Mouse (Mus musculus) layer of hippocampus, adult 11-12 months (tissue): ENCODE data around the gene Zfp27.
"Not testable (repeated sequence)": the region's sequence is repeated elsewhere in the genome, so short reads cannot be mapped to it uniquely, and the experiment has no call there.

Source experiments
- DNase-seq: peaks from one replicate; pipeline ENCODE4 v3.0.0; 2022; ENCODE audit warnings: low spot score

The Zfp27 gene

DNA sequence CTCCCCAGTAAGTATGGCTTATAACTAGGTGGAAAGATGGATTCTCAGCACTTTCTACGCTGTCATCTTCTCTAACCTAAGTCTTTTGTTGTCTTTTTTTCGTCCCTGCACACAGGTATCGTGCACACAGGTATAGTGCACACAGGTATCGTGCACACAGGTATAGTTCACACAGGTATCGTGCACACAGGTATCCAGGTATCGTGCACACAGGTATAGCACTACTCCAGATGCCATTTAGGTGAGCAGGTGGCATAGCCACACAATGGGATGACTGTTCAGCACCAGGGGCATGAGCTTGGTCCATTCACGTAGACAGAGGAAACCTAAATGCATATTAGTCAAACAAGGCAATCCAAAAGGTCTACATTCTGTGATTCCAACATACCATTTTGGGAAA, 15.9 kb downstream of the Zfp27 start:
- DNase-seq, result no peak

DNA sequence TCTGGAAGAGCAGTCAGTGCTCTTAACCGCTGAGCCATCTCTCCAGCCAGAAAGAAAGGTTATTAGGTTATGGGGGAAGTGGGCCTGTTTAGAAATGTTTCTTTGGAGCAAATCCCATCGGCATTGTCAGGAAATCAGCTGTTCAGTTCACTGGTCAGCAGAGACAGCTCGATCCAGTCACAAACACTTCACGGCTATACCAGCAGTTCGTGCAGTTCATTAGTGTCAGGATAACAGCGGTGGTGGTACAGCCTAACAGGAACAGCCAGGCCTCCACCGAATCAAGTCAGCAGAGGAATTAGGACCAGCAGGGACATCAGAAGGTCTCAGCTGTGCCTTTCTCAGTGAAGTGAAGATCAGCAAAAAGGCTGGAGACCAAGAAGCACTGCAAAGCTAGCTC, 25.5 kb downstream of the Zfp27 start:
- DNase-seq, result no peak

DNA sequence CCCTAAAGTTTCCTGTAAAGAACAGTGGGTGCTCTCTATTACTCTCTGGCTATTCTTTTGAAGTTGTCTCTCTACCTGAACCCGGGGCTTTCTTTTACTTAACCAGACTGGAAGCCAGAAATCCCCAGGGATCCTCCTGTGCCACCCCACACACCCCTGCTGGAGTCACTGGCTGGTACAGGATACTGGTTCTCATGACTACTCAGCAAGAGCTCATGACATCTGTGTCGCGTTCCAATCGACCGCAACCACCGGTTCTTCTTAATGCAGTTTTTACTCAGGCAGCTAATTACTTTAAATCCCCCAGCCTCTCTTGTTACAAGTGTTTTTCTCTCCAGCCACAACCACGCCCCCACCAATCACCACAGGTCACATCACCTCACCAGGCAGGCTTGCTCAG, 26.3 kb downstream of the Zfp27 start:
- no peak for DNase-seq

DNA sequence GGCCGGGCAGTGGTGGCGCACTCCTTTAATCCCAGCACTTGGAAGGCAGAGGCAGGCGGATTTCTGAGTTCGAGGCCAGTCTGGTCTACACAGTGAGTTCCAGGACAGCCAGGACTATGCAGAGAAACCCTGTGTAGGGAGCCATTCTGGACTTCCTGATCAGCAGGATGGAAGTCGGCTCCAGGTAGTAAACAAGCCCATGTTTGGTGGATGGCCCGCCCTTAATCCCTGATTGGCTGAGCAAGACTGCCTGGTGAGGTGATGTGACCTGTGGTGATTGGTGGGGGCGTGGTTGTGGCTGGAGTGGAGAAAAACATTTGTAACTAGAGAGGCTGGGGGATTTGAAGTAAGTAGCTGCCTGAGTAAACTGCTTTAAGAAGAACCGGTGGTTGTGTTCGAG, 28.8 kb downstream of the Zfp27 start:
- not testable (repeated sequence) for DNase-seq

DNA sequence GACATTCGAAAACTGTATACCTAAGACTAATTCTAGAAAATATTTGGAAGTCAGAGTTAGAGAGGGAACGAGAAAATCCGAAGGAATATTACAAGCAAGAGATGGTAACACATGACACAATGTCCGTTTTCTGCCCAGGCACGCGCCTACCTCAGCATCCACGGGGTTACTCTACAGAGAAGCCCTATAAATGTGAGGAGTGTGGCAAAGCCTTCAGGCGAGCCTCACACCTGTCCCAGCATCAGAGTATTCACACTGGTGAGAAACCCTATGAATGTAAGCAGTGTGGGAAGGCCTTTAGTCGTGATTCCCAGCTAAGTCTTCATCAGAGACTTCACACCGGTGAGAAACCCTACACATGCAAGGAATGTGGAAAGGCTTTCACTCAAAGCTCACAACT, 32.1 kb downstream of the Zfp27 start:
- DNase-seq, result no peak

DNA sequence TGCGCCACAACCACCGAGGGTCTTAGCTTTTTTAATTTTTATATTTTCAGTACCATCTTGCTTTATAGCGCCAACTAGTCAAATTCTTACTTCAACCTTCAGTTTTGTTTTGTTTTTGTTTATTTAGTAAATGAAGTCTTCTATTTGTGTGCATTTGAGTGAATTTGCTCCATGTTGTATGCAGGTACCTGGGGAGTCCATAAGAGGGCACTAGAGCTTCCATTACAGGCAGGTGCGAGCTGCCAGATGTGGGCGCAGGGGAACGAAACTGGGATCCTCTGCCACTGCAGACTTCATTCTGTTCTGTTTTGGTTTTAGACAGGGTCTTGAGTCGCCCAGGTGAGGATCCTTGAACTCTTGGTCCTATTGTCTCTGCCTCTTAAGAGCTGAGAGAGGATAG, 44.7 kb downstream of the Zfp27 start:
- no peak for DNase-seq

DNA sequence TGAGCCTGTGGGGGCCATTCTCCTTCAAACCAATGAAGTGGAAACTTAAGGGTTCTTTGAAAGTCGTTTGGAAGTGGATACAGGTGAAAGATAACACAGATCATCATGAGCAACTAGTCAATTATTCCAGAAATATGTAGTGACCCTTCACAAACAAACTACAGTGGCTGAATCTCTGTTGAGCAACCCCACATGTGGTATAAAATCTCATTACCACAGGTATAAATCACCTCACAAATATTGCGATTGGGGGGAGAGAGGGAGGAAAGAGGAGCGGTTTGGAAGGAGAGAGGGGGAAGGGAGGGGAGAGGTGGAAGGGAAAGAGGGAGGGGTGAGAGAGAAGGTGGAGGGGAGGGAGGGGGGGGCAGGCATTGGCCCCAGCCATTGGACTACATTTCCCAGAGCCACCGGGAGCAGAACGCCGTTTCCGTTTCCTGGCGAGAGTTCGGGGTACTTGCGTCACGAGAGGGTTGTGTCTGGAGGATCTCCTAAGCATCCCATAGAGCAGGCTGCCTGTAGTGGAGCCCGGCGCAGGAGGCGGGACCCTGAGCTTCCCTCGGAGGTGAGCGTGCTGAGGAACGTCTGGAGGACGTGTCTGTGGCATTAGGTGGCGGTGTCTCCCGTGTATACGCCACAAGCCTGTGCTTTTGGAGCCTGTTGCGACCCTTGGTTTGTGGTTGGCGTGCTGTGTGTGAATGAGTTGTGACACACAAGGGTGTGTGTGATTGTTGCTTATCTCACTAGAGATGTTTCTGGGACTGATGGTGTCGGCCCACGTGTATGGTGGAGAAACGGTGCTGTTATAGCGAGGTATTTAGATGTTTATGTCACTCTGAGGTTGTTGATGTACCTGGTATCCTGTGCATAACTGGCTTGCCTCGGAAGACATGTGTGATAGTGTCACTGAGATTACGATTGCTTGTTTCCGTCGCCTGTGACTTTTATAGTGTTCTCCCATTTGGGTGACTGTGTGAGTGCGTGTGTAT, 46.5 kb downstream of the Zfp27 start, which contains the start of gene Zfp420:
Gene Zfp420, plus strand, starts transcription at position 448 of the 986 bp plus-strand sequence.
- DNase-seq, result peak; percentile 92

DNA sequence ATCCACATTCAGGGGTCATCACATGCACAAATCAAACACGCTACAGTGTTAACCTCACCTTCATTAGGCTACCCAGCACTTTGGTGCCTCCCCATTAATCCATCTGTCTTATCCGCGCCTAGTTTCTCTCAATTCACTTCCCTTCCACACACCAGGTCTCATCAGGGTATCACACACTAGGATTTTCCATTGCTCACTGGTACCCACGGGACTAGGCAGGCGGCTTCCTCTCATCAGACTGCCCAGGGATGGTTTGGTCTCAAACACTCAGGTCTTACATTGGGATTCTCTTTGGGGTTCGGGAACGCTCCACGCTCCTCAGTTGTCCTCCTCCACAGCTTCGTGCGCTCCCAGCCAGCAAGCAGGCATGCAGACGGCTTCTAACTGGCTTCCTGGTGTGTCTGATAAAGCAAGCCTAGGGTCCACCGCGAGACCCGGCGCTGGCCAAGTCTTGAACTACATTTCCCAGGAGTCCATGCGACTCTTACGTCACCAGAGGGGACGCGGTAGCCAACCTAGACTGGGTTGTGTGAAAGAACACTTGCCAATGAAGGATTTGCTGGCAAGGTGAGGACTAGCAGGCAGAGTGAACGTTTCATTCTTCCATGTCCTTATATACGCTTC, 53.0 kb downstream of the Zfp27 start, which contains the start of gene Zfp940:
Gene Zfp940, minus strand, starts transcription at position 451 of the 624 bp plus-strand sequence.
- peak; percentile 89 for DNase-seq

DNA sequence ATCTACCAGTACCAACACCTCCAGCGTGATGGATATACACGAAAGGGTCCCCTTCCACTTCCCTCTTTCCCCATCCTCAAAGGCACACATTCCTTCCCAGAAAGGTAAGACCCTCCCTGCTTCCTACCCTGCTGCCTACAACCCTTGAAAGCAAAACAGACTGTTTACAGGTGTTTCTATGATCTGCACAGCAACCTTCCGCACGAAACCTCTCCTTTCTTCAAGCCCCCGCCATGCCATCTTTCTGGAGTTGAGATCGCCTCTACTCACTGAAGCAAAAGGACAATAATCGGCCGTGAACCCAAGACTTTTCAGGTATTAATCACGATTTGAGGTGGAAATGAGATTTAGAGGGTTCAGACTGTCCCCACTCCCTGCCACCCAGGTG, 53.5 kb downstream of the Zfp27 start:
- DNase-seq, result no peak

DNA sequence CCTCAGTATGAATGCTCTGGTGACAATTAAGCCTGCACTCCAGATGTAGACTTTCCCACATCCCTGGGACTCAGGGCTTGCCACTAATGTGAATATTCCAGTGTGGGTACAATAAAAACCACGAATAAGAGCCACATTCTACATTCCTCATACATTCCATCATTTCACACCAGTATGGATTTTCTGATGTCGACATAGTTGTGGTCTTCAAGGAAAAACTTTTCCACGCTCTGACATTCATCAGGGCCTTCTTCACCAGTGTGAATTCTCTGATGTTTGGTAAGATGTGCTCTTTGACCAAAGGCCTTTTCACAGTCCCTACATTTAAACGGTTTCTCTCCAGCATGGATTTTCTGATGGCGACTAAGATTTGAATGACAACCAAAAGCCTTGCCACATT, 61.8 kb downstream of the Zfp27 start:
- DNase-seq, result no peak
